Mouse (Mus musculus) cerebellum, adult 2 months (tissue): Measurements from ENCODE around the gene Gcnt2.

Source experiments
- CTCF ChIP-seq: fragments of 200-500 bp; IDR thresholded peaks from 2 replicates; pipeline ENCODE4 v1.5.1; 2011; ENCODE audit warnings: low read depth, mild to moderate bottlenecking, control low read depth, low read length, moderate library complexity, borderline replicate concordance; ENCODE audit not compliant: insufficient read depth
- POLR2A ChIP-seq: fragments of 200-500 bp; IDR thresholded peaks from 2 replicates; pipeline ENCODE4 v1.6.1; 2011; ENCODE audit warnings: low read length, control low read depth, borderline replicate concordance; ENCODE audit not compliant: insufficient read depth

DNA sequence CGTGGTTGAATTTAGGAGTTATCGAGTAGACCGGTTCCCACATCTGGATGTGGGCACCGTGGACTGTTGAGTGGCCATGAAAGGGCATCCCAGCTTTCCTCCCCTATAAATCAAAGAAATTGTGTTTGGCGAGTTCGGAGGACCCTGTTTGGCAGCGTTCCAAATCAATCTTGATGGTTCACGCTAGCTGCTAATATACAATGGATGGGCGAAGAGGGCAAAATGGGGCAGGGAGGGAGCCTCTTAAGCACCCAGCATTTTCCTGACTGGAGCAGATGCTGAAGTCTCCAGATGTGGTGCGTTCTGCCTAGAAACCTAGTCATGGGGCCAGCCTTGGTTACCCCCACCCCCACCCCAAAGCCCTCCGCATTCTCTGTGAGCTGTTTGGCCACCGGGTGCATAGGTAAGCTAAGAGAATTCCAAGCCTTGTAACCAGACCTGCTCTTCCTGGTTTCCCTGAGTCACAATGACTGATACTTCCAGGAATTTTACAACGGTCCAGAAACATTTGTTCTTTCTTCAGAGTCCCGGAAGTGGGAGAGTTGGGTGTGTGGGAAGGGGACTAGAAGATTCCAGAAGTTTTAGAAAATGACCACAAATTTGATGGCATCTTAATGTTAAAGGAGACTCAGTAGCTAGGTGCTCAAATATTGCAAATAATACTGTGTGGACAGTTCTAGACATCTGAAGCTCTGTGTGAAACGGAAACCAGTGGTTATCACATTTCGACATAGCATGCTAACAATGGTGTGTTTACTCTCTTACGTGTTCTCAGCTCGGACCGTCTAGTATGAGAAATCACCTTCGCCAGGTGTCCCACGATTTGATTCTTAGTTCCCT, 57.0 kb downstream of the Gcnt2 start:
- no peak for TF ChIP-seq CTCF
- no peak for TF ChIP-seq POLR2A
